Mouse (Mus musculus): ENCODE measurements around the gene Cdc14b. TPM values are rescaled to one million over a fixed set of nuclear protein-coding genes. Genes with fewer than 3 reads are reported as not detected.

Cdc14b gene
- total RNA-seq (2023): 10 to 100 TPM; 28.0 to 35.5 TPM

GRCm38 (mm10) chr13:64274879-64275753 is at the start of gene Cdc14b:
Cdc14b (minus strand) TSS chr13:64275290.

GRCm38 (mm10) chr13:64312024-64312915 is 37.2 kb upstream of the Cdc14b start, which contains the start of gene Aaed1:
Aaed1 (minus strand) TSS chr13:64312710.

DNA sequence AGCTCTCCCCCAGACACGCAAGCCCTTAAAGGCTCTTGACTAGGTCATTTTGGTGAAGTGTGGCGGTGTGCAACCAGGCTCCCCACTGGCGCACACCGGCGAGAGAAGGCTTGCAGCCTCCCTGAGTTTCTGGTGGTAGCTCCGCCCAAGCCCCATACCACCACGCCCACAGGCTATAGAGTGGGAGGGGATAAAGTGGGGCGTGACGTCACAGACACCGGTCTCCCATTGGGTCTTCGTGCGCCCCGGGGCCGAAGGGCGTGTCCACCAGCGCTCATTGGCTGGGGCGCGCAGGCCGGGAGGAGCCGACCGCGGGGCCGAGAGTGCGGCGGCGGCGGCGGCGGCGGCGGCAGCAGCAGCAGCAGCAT is 113.6 kb downstream of the Cdc14b start, which contains the start of gene Habp4:
Gene Habp4 (plus strand): TSS at position 277 of the 368 bp plus-strand sequence.

DNA sequence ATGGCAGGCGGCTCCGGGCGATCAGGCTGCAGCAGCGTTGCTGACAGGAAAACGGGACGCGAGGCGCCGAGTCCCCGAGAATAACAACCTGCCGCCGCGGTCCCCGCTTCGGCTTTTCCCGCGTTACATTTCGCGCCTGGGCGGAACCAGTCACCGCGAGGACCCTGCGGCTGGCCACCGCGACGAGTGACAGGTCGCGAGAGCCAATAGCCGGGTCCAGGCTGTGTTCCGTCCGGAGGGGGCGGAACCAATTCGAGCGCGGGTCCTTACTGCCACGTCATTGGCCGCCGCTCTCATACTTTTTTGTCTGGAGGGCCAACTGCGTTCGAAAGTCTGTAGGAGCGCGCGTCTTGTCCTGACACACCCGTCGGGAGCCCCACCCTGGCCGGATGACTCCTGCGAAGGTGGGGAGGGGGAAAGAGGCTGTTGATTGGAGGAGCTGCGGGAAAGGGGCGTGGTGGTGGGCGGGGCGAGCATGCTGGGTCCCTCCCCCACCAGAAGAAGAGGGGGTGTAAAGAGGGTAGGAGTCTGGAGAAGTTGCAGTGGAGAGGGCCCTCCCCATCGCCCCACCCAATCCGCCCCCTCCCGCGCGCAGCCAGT is 121.9 kb downstream of the Cdc14b start, which contains the start of gene Zfp367:
Gene Zfp367 (minus strand): TSS at position 120 of the 600 bp plus-strand sequence.

Other genes with a start within 250 kb of the Cdc14b start
- gene Hsd17b3, start 186.1 kb downstream of the Cdc14b start, total RNA-seq (2023): not detected
- gene Slc35d2, start 145.9 kb downstream of the Cdc14b start, total RNA-seq (2023): 10 to 100 TPM; 17.7 to 17.9 TPM
- 10 to 100 TPM in 1 of 2 experiments, 1 to 10 TPM in 1; 9.7 to 13.3 TPM for gene Zfp367, start 122.1 kb downstream of the Cdc14b start, total RNA-seq (2023)
- gene Habp4, start 113.5 kb downstream of the Cdc14b start, total RNA-seq (2023): 10 to 100 TPM; 18.6 to 21.8 TPM
- gene Aaed1, start 37.4 kb upstream of the Cdc14b start, total RNA-seq (2023): 10 to 100 TPM; 61.7 to 63.1 TPM
- gene Ctsl, start 95.6 kb upstream of the Cdc14b start, total RNA-seq (2023): 10 to 100 TPM; 30.1 to 33.5 TPM
- 1 to 10 TPM; 4.1 to 5.7 TPM for gene Cdk20, start 157.0 kb upstream of the Cdc14b start, total RNA-seq (2023)
- gene Fam240b, start 222.5 kb upstream of the Cdc14b start, total RNA-seq (2023): not detected

All from T-cell, adult 66 days (primary cell).